Mouse (Mus musculus): ENCODE results near the gene Asic5.

Asic5 gene

GRCm38 (mm10) chr3:81981990-81982389, at the start of gene Asic5:
Gene Asic5 (plus strand): TSS chr3:81982290.
- CTCF ChIA-PET = no interaction called here

GRCm38 (mm10) chr3:81933348-81933747, 48.7 kb upstream of the Asic5 start:
- CTCF ChIA-PET = interaction anchor here (0.7 kb wide), 1 partner anchor 43 kb away, joined by 6 read pairs; no protein-coding TSS in a partner anchor

- CTCF ChIA-PET = no interaction called here
Observed at GRCm38 (mm10) chr3:81938924-81939323, 43.2 kb upstream of the Asic5 start.

GRCm38 (mm10) chr3:81942341-81942740, 39.7 kb upstream of the Asic5 start:
- CTCF ChIA-PET = no interaction called here

- CTCF ChIA-PET = no interaction called here
Observed at GRCm38 (mm10) chr3:81943097-81943496, 39.0 kb upstream of the Asic5 start.

GRCm38 (mm10) chr3:81944851-81945393, 37.2 kb upstream of the Asic5 start:
- CTCF ChIA-PET = no interaction called here

- CTCF ChIA-PET = no interaction called here
Observed at GRCm38 (mm10) chr3:81949048-81949447, 33.0 kb upstream of the Asic5 start.

- CTCF ChIA-PET = no interaction called here
Observed at GRCm38 (mm10) chr3:81951785-81952184, 30.3 kb upstream of the Asic5 start.

GRCm38 (mm10) chr3:81957484-81957883, 24.6 kb upstream of the Asic5 start:
- CTCF ChIA-PET = no interaction called here

- CTCF ChIA-PET = no interaction called here
Observed at GRCm38 (mm10) chr3:81961336-81961735, 20.8 kb upstream of the Asic5 start.

GRCm38 (mm10) chr3:81963768-81964167, 18.3 kb upstream of the Asic5 start:
- CTCF ChIA-PET = no interaction called here

- CTCF ChIA-PET = no interaction called here
Observed at GRCm38 (mm10) chr3:81964596-81964995, 17.5 kb upstream of the Asic5 start.

GRCm38 (mm10) chr3:81975607-81976006, 6.5 kb upstream of the Asic5 start:
- CTCF ChIA-PET = interaction anchor here (0.5 kb wide), 1 partner anchor 30 kb away, joined by 5 read pairs; no protein-coding TSS in a partner anchor

GRCm38 (mm10) chr3:81976102-81976501, 6.0 kb upstream of the Asic5 start, which contains the start of gene Tdo2:
Gene Tdo2 (minus strand): TSS chr3:81976202.
- CTCF ChIA-PET = interaction anchor here (0.6 kb wide), 1 partner anchor 43 kb away, joined by 6 read pairs; no protein-coding TSS in a partner anchor

GRCm38 (mm10) chr3:81981576-81981975, 514 bp upstream of the Asic5 start:
- CTCF ChIA-PET = no interaction called here

- CTCF ChIA-PET = no interaction called here
Observed at GRCm38 (mm10) chr3:81983120-81983895, 1.2 kb downstream of the Asic5 start.

- CTCF ChIA-PET = no interaction called here
Observed at GRCm38 (mm10) chr3:81985100-81985499, 3.0 kb downstream of the Asic5 start.

GRCm38 (mm10) chr3:81986103-81986502, 4.0 kb downstream of the Asic5 start:
- CTCF ChIA-PET = no interaction called here

GRCm38 (mm10) chr3:81987628-81988027, 5.5 kb downstream of the Asic5 start:
- CTCF ChIA-PET = no interaction called here

- CTCF ChIA-PET = interaction anchor here (0.6 kb wide), 1 partner anchor 933 kb away, joined by 3 read pairs; no protein-coding TSS in a partner anchor
Observed at GRCm38 (mm10) chr3:81989692-81990141, 7.6 kb downstream of the Asic5 start.

GRCm38 (mm10) chr3:81990531-81990930, 8.4 kb downstream of the Asic5 start:
- CTCF ChIA-PET = no interaction called here

GRCm38 (mm10) chr3:81995371-81995770, 13.3 kb downstream of the Asic5 start:
- CTCF ChIA-PET = interaction anchor here (1.0 kb wide), 1 partner anchor 32 kb away, joined by 3 read pairs; no protein-coding TSS in a partner anchor

- CTCF ChIA-PET = no interaction called here
Observed at GRCm38 (mm10) chr3:81995988-81996387, 13.9 kb downstream of the Asic5 start.

All from spleen, embryonic (tissue).